In genomic region chr19:46434591-46434990, GRCm38 (mm10) we compare ENCODE assay signal across 15 mouse cellular contexts. TPM values are rescaled to one million over a fixed set of nuclear protein-coding genes. Genes with fewer than 3 reads are reported as not detected.
DNase-seq lines count a peak whose midpoint lies in the region; ATAC-seq lines count a peak whose summit lies in the region.
"Had no signal": no experiment of that assay in that cellular context is flagged by ENCODE, and none has a peak within 500 bp of the region (broad histone marks: within the 10 kb centered on the region; RNA-seq: fewer than 3 reads in every experiment).

No protein-coding gene starts in this region.

- ATAC-seq in forebrain, embryonic 12.5 days (ENCODE audit: low FRiP score), result no peak
- no peak for ATAC-seq in forebrain, embryonic 13.5 days
- ATAC-seq in hindbrain, embryonic 13.5 days (ENCODE audit: low FRiP score), result no peak
- ATAC-seq in midbrain, embryonic 15.5 days (replicated peaks), result no peak

- peaks cover 25% of the 10 kb centered on the region for H3K4me1 ChIP-seq in forebrain, embryonic 12.5 days
- H3K4me1 ChIP-seq in forebrain, embryonic 13.5 days, result peaks cover 19% of the 10 kb centered on the region
- H3K4me1 ChIP-seq in embryonic facial prominence, embryonic 10.5 days, result peaks cover 57% of the 10 kb centered on the region
- H3K4me1 ChIP-seq in hindbrain, embryonic 13.5 days (replicated peaks), result peaks cover 34% of the 10 kb centered on the region
- H3K4me1 ChIP-seq in midbrain, embryonic 15.5 days, result peaks cover 10% of the 10 kb centered on the region
- H3K4me1 ChIP-seq: heart, embryonic 13.5 days had no signal

- peak overlapping the region; percentile 51; the same call in 1 of the 2 replicates for H3K27ac ChIP-seq in forebrain, embryonic 12.5 days
- no peak overlapping the region for H3K27ac ChIP-seq in forebrain, embryonic 13.5 days
- H3K27ac ChIP-seq in embryonic facial prominence, embryonic 10.5 days (replicated peaks), result peak overlapping the region; percentile 79
- H3K27ac ChIP-seq in hindbrain, embryonic 13.5 days, result peak overlapping the region; percentile 48
- H3K27ac ChIP-seq in midbrain, embryonic 15.5 days, result peak overlapping the region; percentile 52; the same call in 1 of the 2 replicates
- H3K27ac ChIP-seq: heart, embryonic 13.5 days; macrophage had no signal

- H3K36me3 ChIP-seq in forebrain, embryonic 12.5 days (replicated peaks), result no peaks in the 10 kb centered on the region
- 0 out of 2 replicates have a peak, but pooled peaks cover 5% of the 10 kb centered on the region for H3K36me3 ChIP-seq in forebrain, embryonic 13.5 days (ENCODE audit: poor library complexity, severe bottlenecking)
- H3K36me3 ChIP-seq in embryonic facial prominence, embryonic 10.5 days (replicated peaks), result peaks cover 27% of the 10 kb centered on the region
- peaks cover 5% of the 10 kb centered on the region; the same call in 1 of the 2 replicates for H3K36me3 ChIP-seq in hindbrain, embryonic 13.5 days
- H3K36me3 ChIP-seq in midbrain, embryonic 15.5 days (replicated peaks), result no peaks in the 10 kb centered on the region
- H3K36me3 ChIP-seq: heart, embryonic 13.5 days had no signal

- no peaks in the 10 kb centered on the region for H3K27me3 ChIP-seq in forebrain, embryonic 12.5 days
- H3K27me3 ChIP-seq in forebrain, embryonic 13.5 days, result no peaks in the 10 kb centered on the region
- no peaks in the 10 kb centered on the region for H3K27me3 ChIP-seq in embryonic facial prominence, embryonic 10.5 days (replicated peaks; ENCODE audit: low read depth, poor library complexity, severe bottlenecking)
- H3K27me3 ChIP-seq in hindbrain, embryonic 13.5 days, result no peaks in the 10 kb centered on the region
- no peaks in the 10 kb centered on the region for H3K27me3 ChIP-seq in midbrain, embryonic 15.5 days (replicated peaks)
- H3K27me3 ChIP-seq: heart, embryonic 13.5 days had no signal

- 74% methylated on average over 9 of the region's 9 CpGs for WGBS in forebrain, embryonic 12.5 days
- 70% methylated on average over 9 of the region's 9 CpGs for WGBS in forebrain, embryonic 13.5 days
- WGBS in embryonic facial prominence, embryonic 10.5 days, result 53% methylated on average over 9 of the region's 9 CpGs
- 71% methylated on average over 9 of the region's 9 CpGs for WGBS in hindbrain, embryonic 13.5 days
- WGBS in midbrain, embryonic 15.5 days, result 48% methylated on average over 9 of the region's 9 CpGs

- H3K4me3 ChIP-seq in forebrain, embryonic 12.5 days (replicated peaks), result no peak overlapping the region
- no peak overlapping the region for H3K4me3 ChIP-seq in forebrain, embryonic 13.5 days
- peak overlapping the region; percentile 32; the same call in 1 of the 2 replicates for H3K4me3 ChIP-seq in embryonic facial prominence, embryonic 10.5 days
- no peak overlapping the region for H3K4me3 ChIP-seq in hindbrain, embryonic 13.5 days
- no peak overlapping the region for H3K4me3 ChIP-seq in midbrain, embryonic 15.5 days
- H3K4me3 ChIP-seq: heart, embryonic 13.5 days had no signal

- H3K4me2 ChIP-seq in forebrain, embryonic 12.5 days, result no peak overlapping the region
- H3K4me2 ChIP-seq in forebrain, embryonic 13.5 days, result no peak overlapping the region
- no peak overlapping the region for H3K4me2 ChIP-seq in hindbrain, embryonic 13.5 days
- H3K4me2 ChIP-seq in midbrain, embryonic 15.5 days, result no peak overlapping the region
- H3K4me2 ChIP-seq: heart, embryonic 13.5 days had no signal

- no peak for DNase-seq in embryonic facial prominence, embryonic 10.5 days (ENCODE audit: low spot score)
- DNase-seq in embryo, embryonic 10.5 days (ENCODE audit: low spot score), result no peak
- DNase-seq in spleen, adult 12 weeks (ENCODE audit: low spot score), result no peak
- DNase-seq in left cerebral cortex, postnatal 14 days (ENCODE audit: low spot score in 2 of 2), result no peak
- DNase-seq: cerebellum, adult 11 months; liver; lung, adult 2 months; right cerebral cortex, postnatal 4 days; thymus, adult 2 months had no signal

- intact Hi-C loops in left cerebral cortex, postnatal 14 days (cut with DNase I), result no loop called here

- H3K9me3 ChIP-seq in forebrain, embryonic 12.5 days, result no peaks in the 10 kb centered on the region
- 0 out of 2 replicates have a peak, but pooled peaks cover 3% of the 10 kb centered on the region for H3K9me3 ChIP-seq in forebrain, embryonic 13.5 days (replicated peaks)
- H3K9me3 ChIP-seq in embryonic facial prominence, embryonic 10.5 days, result no peaks in the 10 kb centered on the region
- H3K9me3 ChIP-seq in hindbrain, embryonic 13.5 days, result no peaks in the 10 kb centered on the region
- H3K9me3 ChIP-seq in midbrain, embryonic 15.5 days, result no peaks in the 10 kb centered on the region
- H3K9me3 ChIP-seq: heart, embryonic 13.5 days had no signal

- no peak overlapping the region; the same call in 1 of the 2 replicates for H3K9ac ChIP-seq in forebrain, embryonic 12.5 days
- no peak overlapping the region for H3K9ac ChIP-seq in forebrain, embryonic 13.5 days
- no peak overlapping the region for H3K9ac ChIP-seq in hindbrain, embryonic 13.5 days
- H3K9ac ChIP-seq in midbrain, embryonic 15.5 days, result no peak overlapping the region
- H3K9ac ChIP-seq: heart, embryonic 13.5 days had no signal

RNA-seq across cellular contexts. Expression of gene Sufu, which starts 37.9 kb away (rescaled TPM):
- polyA plus RNA-seq in forebrain, embryonic 12.5 days (2016; fragmentation: Nextera tagmentation; extraction: Ambion mirVana), result 38.7 and 44.1 TPM in 2 replicates
- polyA plus RNA-seq in forebrain, embryonic 13.5 days (2015; fragmentation: Nextera tagmentation; extraction: Ambion mirVana), result 28.0 and 30.3 TPM in 2 replicates
- 50.5 and 53.4 TPM in 2 replicates for polyA plus RNA-seq in embryonic facial prominence, embryonic 10.5 days (2016; fragmentation: Nextera tagmentation; extraction: Ambion mirVana)
- polyA plus RNA-seq in hindbrain, embryonic 13.5 days (2015; fragmentation: Nextera tagmentation; extraction: Ambion mirVana), result 25.0 and 26.3 TPM in 2 replicates
- polyA plus RNA-seq in midbrain, embryonic 15.5 days (2015; fragmentation: Nextera tagmentation; extraction: Ambion mirVana), result 24.2 and 24.4 TPM in 2 replicates
- 10 to 100 TPM; 16.8 to 18.6 TPM for total RNA-seq in left cerebral cortex, postnatal 14 days (2021)

RNA-seq across cellular contexts. Expression of gene Actr1a, which starts 39.0 kb away (rescaled TPM):
- polyA plus RNA-seq in forebrain, embryonic 12.5 days (2016; fragmentation: Nextera tagmentation; extraction: Ambion mirVana), result 241 and 254 TPM in 2 replicates
- 285 and 307 TPM in 2 replicates for polyA plus RNA-seq in forebrain, embryonic 13.5 days (2015; fragmentation: Nextera tagmentation; extraction: Ambion mirVana)
- 164 and 170 TPM in 2 replicates for polyA plus RNA-seq in embryonic facial prominence, embryonic 10.5 days (2016; fragmentation: Nextera tagmentation; extraction: Ambion mirVana)
- polyA plus RNA-seq in hindbrain, embryonic 13.5 days (2015; fragmentation: Nextera tagmentation; extraction: Ambion mirVana), result 310 and 317 TPM in 2 replicates
- polyA plus RNA-seq in midbrain, embryonic 15.5 days (2015; fragmentation: Nextera tagmentation; extraction: Ambion mirVana), result 394 and 399 TPM in 2 replicates
- 100 to 1,000 TPM; 217 to 220 TPM for total RNA-seq in left cerebral cortex, postnatal 14 days (2021)
